Mouse (Mus musculus) liver, postnatal 0 days (tissue): ENCODE results near the gene Lrp3. TPM values are rescaled to one million over a fixed set of nuclear protein-coding genes. Genes with fewer than 3 reads are reported as not detected.
A peak's percentile ranks its signal among the peaks of the same experiment; 100 is the strongest.

Experiments
- ATAC-seq: fragments of 200-750 bp; cut with Nextera tagmentation; 2 replicates; pipeline ENCODE4 v1.8.0; 2017; ENCODE audit warnings: mild to moderate bottlenecking, moderate library complexity
- DNase-seq: peaks from one replicate; pipeline ENCODE4 v3.0.0-alpha.2; 2016
- H3K27ac ChIP-seq: fragments of 300-500 bp; sonication (generic); 2 replicates; pipeline ENCODE4 v1.5.1; 2014; ENCODE audit warnings: antibody characterized with exemption, moderate library complexity, mild to moderate bottlenecking, low read depth
- H3K27me3 ChIP-seq: fragments of 300-500 bp; sonication (generic); 2 replicates; pipeline ENCODE4 v1.6.1; 2014; ENCODE audit warnings: low read length, control low read depth, mixed read lengths; ENCODE audit not compliant: insufficient read depth
- H3K36me3 ChIP-seq: fragments of 300-500 bp; sonication (generic); replicated peaks from 2 replicates; pipeline ENCODE4 v1.6.1; 2014; ENCODE audit warnings: mild to moderate bottlenecking, control low read depth, low read length, moderate library complexity, mixed read lengths; ENCODE audit not compliant: insufficient read depth
- H3K4me1 ChIP-seq: fragments of 300-500 bp; sonication (generic); 2 replicates; pipeline ENCODE4 v1.6.1; 2014; ENCODE audit warnings: antibody characterized with exemption, mild to moderate bottlenecking, control low read depth; ENCODE audit not compliant: insufficient read depth
- H3K4me2 ChIP-seq: fragments of 300-500 bp; sonication (generic); 2 replicates; pipeline ENCODE4 v1.6.1; 2014; ENCODE audit warnings: low read depth, mild to moderate bottlenecking, low read length, moderate library complexity, mixed read lengths
- H3K4me3 ChIP-seq: fragments of 300-500 bp; sonication (generic); 2 replicates; pipeline ENCODE4 v1.5.1; 2014; ENCODE audit warnings: low read depth, low read length
- H3K9ac ChIP-seq: fragments of 300-500 bp; sonication (generic); replicated peaks from 2 replicates; pipeline ENCODE4 v1.6.1; 2014; ENCODE audit warnings: mild to moderate bottlenecking, moderate library complexity
- H3K9me3 ChIP-seq: fragments of 300-500 bp; sonication (generic); 2 replicates; pipeline ENCODE4 v1.6.1; 2016; ENCODE audit warnings: mild to moderate bottlenecking, control low read depth, low read length, mixed read lengths
- CTCF ChIP-seq: sonication (generic); IDR thresholded peaks from 2 replicates; pipeline ENCODE4 v1.5.1; 2016; ENCODE audit warnings: antibody characterized with exemption, low read depth
- EP300 ChIP-seq: IDR thresholded peaks from 2 replicates; pipeline ENCODE4 v1.6.1; 2016; ENCODE audit warnings: antibody characterized with exemption, low read depth, mild to moderate bottlenecking
- WGBS: fragments of 180-500 bp; shearing (Covaris S2); extraction: QIAGEN DNeasy Blood & Tissue Kit; methylation state at CpG from one replicate; pipeline ENCODE4 v1.1.7; 2014; ENCODE audit not compliant: insufficient replicate concordance; 5-methylcytosine and 5-hydroxymethylcytosine counted together
- polyA plus RNA-seq: library from polyadenylated mRNA; unstranded; fragments of >200 nt; fragmentation: Nextera tagmentation; extraction: Ambion mirVana; gene quantifications from 2 replicates; pipeline ENCODE4 v1.2.1, GENCODE M21; 2015

Lrp3 gene
- polyA plus RNA-seq, 1 experiment from 2014 or later: 0.61 TPM

GRCm38 (mm10) chr7:35154449-35154848, 60.8 kb downstream of the Lrp3 start:
- no peak overlapping the region for H3K4me3 ChIP-seq
- peaks cover 25% of the 10 kb centered on the region for H3K4me1 ChIP-seq
- DNase-seq: no peak
- no peak overlapping the region for H3K4me2 ChIP-seq
- no peaks in the 10 kb centered on the region for H3K27me3 ChIP-seq
- H3K36me3 ChIP-seq: no peaks in the 10 kb centered on the region
- ATAC-seq: no peak
- WGBS: 27% methylated on average over 12 of the region's 12 CpGs
- no peak overlapping the region for H3K9ac ChIP-seq
- TF ChIP-seq CTCF (no peak), EP300 (no peak)
- H3K9me3 ChIP-seq: no peaks in the 10 kb centered on the region
- no peak overlapping the region for H3K27ac ChIP-seq

- 42% methylated on average over 5 of the region's 5 CpGs for WGBS
- Histone ChIP-seq H3K4me1 (peaks cover 39% of the 10 kb centered on the region), H3K27me3 (no peaks in the 10 kb centered on the region), H3K4me2 (no peak overlapping the region), H3K9ac (no peak overlapping the region), H3K9me3 (no peaks in the 10 kb centered on the region), H3K36me3 (no peaks in the 10 kb centered on the region), H3K27ac (peak overlapping the region; percentile 88; the same call in 1 of the 2 replicates), H3K4me3 (no peak overlapping the region)
- no peak for TF ChIP-seq CTCF
- DNase-seq (no peak), ATAC-seq (no peak)
Observed at GRCm38 (mm10) chr7:35150860-35151259, 64.4 kb downstream of the Lrp3 start.

Other genes starting within 250 kb of the Lrp3 start
- 30.8 and 35.2 TPM in 2 replicates for gene Cebpg, start 158.9 kb downstream of the Lrp3 start, polyA plus RNA-seq
- 20.2 and 34.0 TPM in 2 replicates for gene Cebpa, start 96.2 kb downstream of the Lrp3 start, polyA plus RNA-seq
- gene Slc7a10, start 29.1 kb downstream of the Lrp3 start, polyA plus RNA-seq: 0.12 TPM in 2 replicates
- gene Gpatch1, start 102.9 kb upstream of the Lrp3 start, polyA plus RNA-seq: 4.9 and 5.6 TPM in 2 replicates
- gene Rhpn2, start 118.7 kb upstream of the Lrp3 start, polyA plus RNA-seq: 8.1 TPM in 2 replicates
- 9.3 and 11.4 TPM in 2 replicates for gene Faap24, start 181.3 kb upstream of the Lrp3 start, polyA plus RNA-seq
- 9.1 and 10.3 TPM in 2 replicates for gene Cep89, start 181.5 kb upstream of the Lrp3 start, polyA plus RNA-seq
- 0.15 and 0.27 TPM in 2 replicates for gene Slc7a9, start 233.3 kb upstream of the Lrp3 start, polyA plus RNA-seq